Mouse (Mus musculus): ENCODE measurements around the gene Sdf4.

Gene Sdf4

GRCm38 (mm10) chr4:156054130-156054529 is 61.5 kb downstream of the Sdf4 start:
- in situ Hi-C loops (cut with MboI, MseI): no loop called here

GRCm38 (mm10) chr4:156054606-156055005 is 61.9 kb downstream of the Sdf4 start:
- in situ Hi-C loops (cut with MboI, MseI): loop anchor here (5.0 kb wide), 2 partner anchors 43 to 83 kb away; no protein-coding TSS in a partner anchor

- in situ Hi-C loops (cut with MboI, MseI): loop anchor here (5.0 kb wide), 2 partner anchors 42 to 82 kb away; no protein-coding TSS in a partner anchor
These were observed 62.5 kb downstream of the Sdf4 start for GRCm38 (mm10) chr4:156055173-156055572.

- in situ Hi-C loops (cut with MboI, MseI): loop anchor here (5.0 kb wide), 2 partner anchors 40 to 80 kb away; no protein-coding TSS in a partner anchor
These were observed 65.0 kb downstream of the Sdf4 start for GRCm38 (mm10) chr4:156057702-156058101.

GRCm38 (mm10) chr4:156058826-156059225 is 66.2 kb downstream of the Sdf4 start:
- in situ Hi-C loops (cut with MboI, MseI): loop anchor here (5.0 kb wide), 2 partner anchors 38 to 78 kb away; no protein-coding TSS in a partner anchor

- in situ Hi-C loops (cut with MboI, MseI): loop anchor here (5.0 kb wide), 2 partner anchors 38 to 78 kb away; no protein-coding TSS in a partner anchor
These were observed 66.6 kb downstream of the Sdf4 start, which contains the start of gene Ttll10 for GRCm38 (mm10) chr4:156059261-156059660. Ttll10 (minus strand) TSS chr4:156059414.

GRCm38 (mm10) chr4:156059713-156060112 is 67.0 kb downstream of the Sdf4 start:
- in situ Hi-C loops (cut with MboI, MseI): loop anchor here (5.0 kb wide), 2 partner anchors 38 to 78 kb away; no protein-coding TSS in a partner anchor

Data from T-helper 2 cell (primary cell).